Mouse (Mus musculus): Measurements from ENCODE around the gene Mis18a. TPM values are rescaled to one million over a fixed set of nuclear protein-coding genes. Genes with fewer than 3 reads are reported as not detected.
A peak's percentile ranks its signal among the peaks of the same experiment; 100 is the strongest.

Mis18a gene
- total RNA-seq (2015) (76.3 and 83.9 TPM in 2 replicates), total RNA-seq (2017) (49.4 and 49.8 TPM in 2 replicates)

GRCm38 (mm10) chr16:90727233-90728115 is at the start of gene Mis18a:
Mis18a (minus strand) TSS chr16:90727404.
- peak; percentile 89 for ATAC-seq (replicated peaks; ENCODE audit: poor library complexity)

- no peak for ATAC-seq (replicated peaks; ENCODE audit: poor library complexity)
Measured at GRCm38 (mm10) chr16:90775946-90776520, 48.8 kb upstream of the Mis18a start.

- ATAC-seq (replicated peaks; ENCODE audit: poor library complexity): no peak
Measured at GRCm38 (mm10) chr16:90774646-90775045, 47.4 kb upstream of the Mis18a start.

- no peak for ATAC-seq (replicated peaks; ENCODE audit: poor library complexity)
Measured at GRCm38 (mm10) chr16:90774216-90774615, 47.0 kb upstream of the Mis18a start.

- ATAC-seq (replicated peaks; ENCODE audit: poor library complexity): no peak
Measured at GRCm38 (mm10) chr16:90766919-90767454, 39.8 kb upstream of the Mis18a start.

GRCm38 (mm10) chr16:90765195-90765877 is 38.1 kb upstream of the Mis18a start:
- peak; percentile 62 for ATAC-seq (replicated peaks; ENCODE audit: poor library complexity)

GRCm38 (mm10) chr16:90760515-90760914 is 33.3 kb upstream of the Mis18a start:
- ATAC-seq (replicated peaks; ENCODE audit: poor library complexity): peak; percentile 70

- ATAC-seq (replicated peaks; ENCODE audit: poor library complexity): no peak
Measured at GRCm38 (mm10) chr16:90759335-90759734, 32.1 kb upstream of the Mis18a start.

GRCm38 (mm10) chr16:90753386-90753941 is 26.3 kb upstream of the Mis18a start:
- no peak for ATAC-seq (replicated peaks; ENCODE audit: poor library complexity)

- ATAC-seq (replicated peaks; ENCODE audit: poor library complexity): no peak
Measured at GRCm38 (mm10) chr16:90748169-90748568, 21.0 kb upstream of the Mis18a start.

- peak; percentile 47 for ATAC-seq (replicated peaks; ENCODE audit: poor library complexity)
Measured at GRCm38 (mm10) chr16:90747143-90747542, 19.9 kb upstream of the Mis18a start.

GRCm38 (mm10) chr16:90738092-90738956 is 11.1 kb upstream of the Mis18a start, which contains the start of gene Mrap:
Mrap (plus strand) TSS chr16:90738207.
- ATAC-seq (replicated peaks; ENCODE audit: poor library complexity): no peak

- no peak for ATAC-seq (replicated peaks; ENCODE audit: poor library complexity)
Measured at GRCm38 (mm10) chr16:90736672-90737270, 9.6 kb upstream of the Mis18a start.

GRCm38 (mm10) chr16:90735611-90736010 is 8.4 kb upstream of the Mis18a start:
- no peak for ATAC-seq (replicated peaks; ENCODE audit: poor library complexity)

GRCm38 (mm10) chr16:90726600-90727227 is 490 bp downstream of the Mis18a start:
- ATAC-seq (replicated peaks; ENCODE audit: poor library complexity): peak; percentile 50

GRCm38 (mm10) chr16:90724051-90724450 is 3.2 kb downstream of the Mis18a start:
- ATAC-seq (replicated peaks; ENCODE audit: poor library complexity): no peak

GRCm38 (mm10) chr16:90710313-90710712 is 16.9 kb downstream of the Mis18a start:
- no peak for ATAC-seq (replicated peaks; ENCODE audit: poor library complexity)

- no peak for ATAC-seq (replicated peaks; ENCODE audit: poor library complexity)
Measured at GRCm38 (mm10) chr16:90709711-90710289, 17.4 kb downstream of the Mis18a start.

- no peak for ATAC-seq (replicated peaks; ENCODE audit: poor library complexity)
Measured at GRCm38 (mm10) chr16:90706279-90706678, 20.9 kb downstream of the Mis18a start.

All from megakaryocyte progenitor cell, adult 5-6 weeks (primary cell).